Mouse (Mus musculus): Measurements from ENCODE around the gene Slc3a1. TPM values are rescaled to one million over a fixed set of nuclear protein-coding genes. Genes with fewer than 3 reads are reported as not detected.

The Slc3a1 gene
- polyA plus RNA-seq (2016; fragmentation: Nextera tagmentation; extraction: Ambion mirVana): 0.65 and 0.80 TPM in 2 replicates

GRCm38 (mm10) chr17:85028093-85028739 lies at the start of gene Slc3a1:
Gene Slc3a1 (plus strand): TSS chr17:85028376.
- Histone ChIP-seq H3K9me3 (replicated peaks) (no peaks in the 10 kb centered on the region), H3K4me1 (no peaks in the 10 kb centered on the region; the same call in 1 of the 2 replicates), H3K4me3 (no peak within 1 kb of the TSS), H3K4me2 (replicated peaks) (no peak within 1 kb of the TSS), H3K36me3 (no peaks in the 10 kb centered on the region), H3K27me3 (no peaks in the 10 kb centered on the region), H3K27ac (no peak within 1 kb of the TSS), H3K9ac (no peak within 1 kb of the TSS)
- 88% methylated on average over 20 of the region's 20 CpGs for WGBS
- ATAC-seq (ENCODE audit: low FRiP score): no peak

GRCm38 (mm10) chr17:84981721-84982120 lies 46.5 kb upstream of the Slc3a1 start:
- no peak overlapping the region for H3K4me3 ChIP-seq
- no peak overlapping the region for H3K27ac ChIP-seq
- no peak for ATAC-seq (ENCODE audit: low FRiP score)

GRCm38 (mm10) chr17:84982735-84983134 lies 45.4 kb upstream of the Slc3a1 start:
- Histone ChIP-seq H3K4me1 (0 out of 2 replicates have a peak, but pooled peaks cover 2% of the 10 kb centered on the region), H3K27ac (no peak overlapping the region), H3K9ac (no peak overlapping the region), H3K4me2 (replicated peaks) (no peak overlapping the region), H3K4me3 (no peak overlapping the region), H3K36me3 (no peaks in the 10 kb centered on the region), H3K9me3 (replicated peaks) (no peaks in the 10 kb centered on the region), H3K27me3 (no peaks in the 10 kb centered on the region)
- ATAC-seq (ENCODE audit: low FRiP score): no peak
- WGBS: 88% methylated on average over 2 of the region's 2 CpGs

More at GRCm38 (mm10) chr17:84981721-84982120, 46.5 kb upstream of the Slc3a1 start:
- Histone ChIP-seq H3K4me2 (replicated peaks) (no peak overlapping the region), H3K4me1 (no peaks in the 10 kb centered on the region), H3K27me3 (no peaks in the 10 kb centered on the region), H3K36me3 (peaks cover 5% of the 10 kb centered on the region; the same call in 1 of the 2 replicates), H3K9ac (no peak overlapping the region), H3K9me3 (replicated peaks) (no peaks in the 10 kb centered on the region)
- 75% methylated on average over 1 of the region's 1 CpGs for WGBS

GRCm38 (mm10) chr17:84986368-84986767 lies 41.8 kb upstream of the Slc3a1 start:
- H3K27me3 ChIP-seq: no peaks in the 10 kb centered on the region
- H3K27ac ChIP-seq: no peak overlapping the region
- WGBS: 70% methylated on average over 5 of the region's 5 CpGs
- no peak for ATAC-seq (ENCODE audit: low FRiP score)
- no peak overlapping the region for H3K4me3 ChIP-seq
- H3K9ac ChIP-seq: no peak overlapping the region
- no peak overlapping the region for H3K4me2 ChIP-seq (replicated peaks)
- no peaks in the 10 kb centered on the region for H3K9me3 ChIP-seq (replicated peaks)
- no peaks in the 10 kb centered on the region for H3K36me3 ChIP-seq
- 0 out of 2 replicates have a peak, but pooled peaks cover 2% of the 10 kb centered on the region for H3K4me1 ChIP-seq

- ATAC-seq (ENCODE audit: low FRiP score): no peak
- Histone ChIP-seq H3K27ac (no peak overlapping the region), H3K4me3 (no peak overlapping the region), H3K4me1 (0 out of 2 replicates have a peak, but pooled peaks cover 2% of the 10 kb centered on the region), H3K36me3 (no peaks in the 10 kb centered on the region), H3K9me3 (replicated peaks) (no peaks in the 10 kb centered on the region), H3K9ac (no peak overlapping the region), H3K27me3 (no peaks in the 10 kb centered on the region), H3K4me2 (replicated peaks) (no peak overlapping the region)
- 83% methylated on average over 3 of the region's 3 CpGs for WGBS
Observed at GRCm38 (mm10) chr17:84987834-84988410, 40.3 kb upstream of the Slc3a1 start.

- H3K9ac ChIP-seq: no peak overlapping the region
- H3K9me3 ChIP-seq (replicated peaks): no peaks in the 10 kb centered on the region
- H3K4me1 ChIP-seq: 0 out of 2 replicates have a peak, but pooled peaks cover 2% of the 10 kb centered on the region
- no peaks in the 10 kb centered on the region for H3K36me3 ChIP-seq
- H3K27me3 ChIP-seq: no peaks in the 10 kb centered on the region
- no peak overlapping the region for H3K4me3 ChIP-seq
- no peak overlapping the region for H3K4me2 ChIP-seq (replicated peaks)
- H3K27ac ChIP-seq: no peak overlapping the region
- no peak for ATAC-seq (ENCODE audit: low FRiP score)
Observed at GRCm38 (mm10) chr17:84988514-84988913, 39.7 kb upstream of the Slc3a1 start.

- no peak overlapping the region for H3K4me3 ChIP-seq
- no peak overlapping the region for H3K4me2 ChIP-seq (replicated peaks)
- no peaks in the 10 kb centered on the region for H3K27me3 ChIP-seq
- no peak overlapping the region for H3K9ac ChIP-seq
- H3K4me1 ChIP-seq: no peaks in the 10 kb centered on the region
- no peaks in the 10 kb centered on the region for H3K9me3 ChIP-seq (replicated peaks)
- H3K36me3 ChIP-seq: peaks cover 7% of the 10 kb centered on the region
- ATAC-seq (ENCODE audit: low FRiP score): no peak
- 93% methylated on average over 6 of the region's 6 CpGs for WGBS
- no peak overlapping the region for H3K27ac ChIP-seq
Observed at GRCm38 (mm10) chr17:84995844-84996243, 32.3 kb upstream of the Slc3a1 start.

GRCm38 (mm10) chr17:84997639-84998038 lies 30.5 kb upstream of the Slc3a1 start:
- H3K27ac ChIP-seq: no peak overlapping the region
- ATAC-seq (ENCODE audit: low FRiP score): no peak
- WGBS: 94% methylated on average over 1 of the region's 1 CpGs
- no peaks in the 10 kb centered on the region for H3K27me3 ChIP-seq
- peaks cover 7% of the 10 kb centered on the region for H3K36me3 ChIP-seq
- H3K9me3 ChIP-seq (replicated peaks): no peaks in the 10 kb centered on the region
- H3K4me2 ChIP-seq (replicated peaks): no peak overlapping the region
- H3K4me3 ChIP-seq: no peak overlapping the region
- no peak overlapping the region for H3K9ac ChIP-seq
- no peaks in the 10 kb centered on the region for H3K4me1 ChIP-seq

GRCm38 (mm10) chr17:84999636-85000035 lies 28.5 kb upstream of the Slc3a1 start:
- H3K27ac ChIP-seq: no peak overlapping the region
- ATAC-seq (ENCODE audit: low FRiP score): no peak
- no peaks in the 10 kb centered on the region for H3K27me3 ChIP-seq
- 79% methylated on average over 10 of the region's 10 CpGs for WGBS
- no peaks in the 10 kb centered on the region for H3K9me3 ChIP-seq (replicated peaks)
- no peak overlapping the region for H3K4me3 ChIP-seq
- H3K36me3 ChIP-seq: peaks cover 7% of the 10 kb centered on the region
- H3K4me1 ChIP-seq: no peaks in the 10 kb centered on the region
- no peak overlapping the region for H3K4me2 ChIP-seq (replicated peaks)
- no peak overlapping the region for H3K9ac ChIP-seq

- peaks cover 19% of the 10 kb centered on the region for H3K36me3 ChIP-seq
- WGBS: 80% methylated on average over 6 of the region's 6 CpGs
Observed at GRCm38 (mm10) chr17:85013485-85013884, 14.7 kb upstream of the Slc3a1 start.

GRCm38 (mm10) chr17:85014632-85015031 lies 13.5 kb upstream of the Slc3a1 start:
- ATAC-seq (ENCODE audit: low FRiP score): no peak
- H3K36me3 ChIP-seq: peaks cover 19% of the 10 kb centered on the region
- no peaks in the 10 kb centered on the region for H3K4me1 ChIP-seq
- no peak overlapping the region for H3K4me2 ChIP-seq (replicated peaks)
- H3K9ac ChIP-seq: no peak overlapping the region
- 92% methylated on average over 3 of the region's 3 CpGs for WGBS
- no peaks in the 10 kb centered on the region for H3K9me3 ChIP-seq (replicated peaks)
- H3K4me3 ChIP-seq: no peak overlapping the region
- H3K27me3 ChIP-seq: no peaks in the 10 kb centered on the region
- H3K27ac ChIP-seq: no peak overlapping the region

More at GRCm38 (mm10) chr17:85013485-85013884, 14.7 kb upstream of the Slc3a1 start:
- no peaks in the 10 kb centered on the region for H3K4me1 ChIP-seq
- no peak overlapping the region for H3K27ac ChIP-seq
- H3K9me3 ChIP-seq (replicated peaks): no peaks in the 10 kb centered on the region
- H3K27me3 ChIP-seq: no peaks in the 10 kb centered on the region
- H3K4me2 ChIP-seq (replicated peaks): no peak overlapping the region
- no peak overlapping the region for H3K9ac ChIP-seq
- no peak overlapping the region for H3K4me3 ChIP-seq
- no peak for ATAC-seq (ENCODE audit: low FRiP score)

GRCm38 (mm10) chr17:85018344-85018743 lies 9.8 kb upstream of the Slc3a1 start:
- H3K4me3 ChIP-seq: no peak overlapping the region
- H3K27me3 ChIP-seq: no peaks in the 10 kb centered on the region
- no peak overlapping the region for H3K9ac ChIP-seq
- H3K27ac ChIP-seq: no peak overlapping the region
- no peak overlapping the region for H3K4me2 ChIP-seq (replicated peaks)
- H3K36me3 ChIP-seq: 0 out of 2 replicates have a peak, but pooled peaks cover 3% of the 10 kb centered on the region
- ATAC-seq (ENCODE audit: low FRiP score): no peak
- 93% methylated on average over 3 of the region's 3 CpGs for WGBS
- H3K4me1 ChIP-seq: no peaks in the 10 kb centered on the region; the same call in 1 of the 2 replicates
- H3K9me3 ChIP-seq (replicated peaks): no peaks in the 10 kb centered on the region

GRCm38 (mm10) chr17:85018794-85019193 lies 9.4 kb upstream of the Slc3a1 start:
- no peaks in the 10 kb centered on the region for H3K27me3 ChIP-seq
- no peak overlapping the region for H3K9ac ChIP-seq
- no peaks in the 10 kb centered on the region; the same call in 1 of the 2 replicates for H3K4me1 ChIP-seq
- ATAC-seq (ENCODE audit: low FRiP score): no peak
- 89% methylated on average over 5 of the region's 5 CpGs for WGBS
- H3K36me3 ChIP-seq: 0 out of 2 replicates have a peak, but pooled peaks cover 3% of the 10 kb centered on the region
- no peak overlapping the region for H3K4me3 ChIP-seq
- H3K4me2 ChIP-seq (replicated peaks): no peak overlapping the region
- H3K9me3 ChIP-seq (replicated peaks): no peaks in the 10 kb centered on the region
- no peak overlapping the region for H3K27ac ChIP-seq

Measured in hindbrain, embryonic 12.5 days (tissue).